Mouse (Mus musculus) embryonic fibroblast, embryonic 13.5 days (primary cell): ENCODE data around the gene Plekha7. TPM values are rescaled to one million over a fixed set of nuclear protein-coding genes. Genes with fewer than 3 reads are reported as not detected.

ENCODE experiments used
- H3K27ac ChIP-seq: 2 replicates; pipeline ENCODE4 v1.5.1; 2012; ENCODE audit warnings: low read length, control low read depth, inconsistent platforms; ENCODE audit not compliant: insufficient read depth
- H3K4me1 ChIP-seq: 2 replicates; pipeline ENCODE4 v1.6.1; 2011; ENCODE audit warnings: low read length; ENCODE audit not compliant: control insufficient read depth, insufficient read depth
- H3K4me3 ChIP-seq: 2 replicates; pipeline ENCODE4 v1.5.1; 2011; ENCODE audit warnings: mild to moderate bottlenecking, control low read depth, low read length; ENCODE audit not compliant: insufficient read depth
- CTCF ChIP-seq: IDR thresholded peaks from 2 replicates; pipeline ENCODE4 v1.5.1; 2011; ENCODE audit warnings: mild to moderate bottlenecking, control low read depth, low read length, moderate library complexity, borderline replicate concordance; ENCODE audit not compliant: insufficient read depth
- POLR2A ChIP-seq: IDR thresholded peaks from 2 replicates; pipeline ENCODE4 v1.6.1; 2011; ENCODE audit warnings: low read depth, mild to moderate bottlenecking, control low read depth, low read length, moderate library complexity
- polyA plus RNA-seq: library from polyadenylated mRNA; stranded (reverse); fragments of >200 nt; gene quantifications from 2 replicates; pipeline ENCODE4 v1.2.4, GENCODE M21; 2011; ENCODE audit warnings: low read depth; ENCODE audit not compliant: missing spikeins, insufficient read length

Plekha7 gene
- polyA plus RNA-seq, 1 experiment = 5.8 TPM

GRCm38 (mm10) chr7:116241601-116242000 is 66.6 kb downstream of the Plekha7 start:
- no peak for TF ChIP-seq POLR2A
- TF ChIP-seq CTCF = no peak
- no peak overlapping the region for H3K4me3 ChIP-seq
- H3K27ac ChIP-seq = no peak overlapping the region
- no peaks in the 10 kb centered on the region; the same call in 1 of the 2 replicates for H3K4me1 ChIP-seq

GRCm38 (mm10) chr7:116240791-116241474 is 67.2 kb downstream of the Plekha7 start:
- H3K27ac ChIP-seq = no peak overlapping the region
- TF ChIP-seq POLR2A (no peak), CTCF (no peak)
- H3K4me1 ChIP-seq = no peaks in the 10 kb centered on the region; the same call in 1 of the 2 replicates
- no peak overlapping the region for H3K4me3 ChIP-seq

DNA sequence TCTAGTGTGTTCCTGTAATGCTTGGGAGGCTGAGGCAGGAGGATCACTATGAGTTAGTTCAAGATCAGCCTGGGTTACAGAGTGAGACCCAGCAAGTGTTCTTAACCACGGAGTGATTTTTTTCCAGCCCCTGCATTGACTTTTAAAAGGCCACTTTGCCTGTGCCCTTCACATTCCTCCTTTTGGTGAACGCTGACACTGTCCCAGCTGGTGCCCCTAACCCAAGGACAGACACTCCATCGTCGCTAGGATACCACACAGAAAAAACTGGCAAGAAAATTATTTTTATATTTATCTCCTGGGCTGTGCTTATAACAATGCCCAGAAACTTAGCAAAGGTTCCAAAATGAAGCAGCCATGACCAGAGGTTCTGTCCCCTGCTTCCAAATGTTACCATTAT is 67.8 kb downstream of the Plekha7 start:
- H3K27ac ChIP-seq = no peak overlapping the region
- TF ChIP-seq POLR2A = no peak
- no peak overlapping the region for H3K4me3 ChIP-seq
- no peaks in the 10 kb centered on the region for H3K4me1 ChIP-seq

- Histone ChIP-seq H3K4me3 (no peak overlapping the region), H3K27ac (no peak overlapping the region), H3K4me1 (no peaks in the 10 kb centered on the region)
- TF ChIP-seq CTCF = no peak
- no peak for TF ChIP-seq POLR2A
Measured at GRCm38 (mm10) chr7:116238320-116238719, 69.9 kb downstream of the Plekha7 start.

GRCm38 (mm10) chr7:116237157-116237981 is 70.8 kb downstream of the Plekha7 start:
- Histone ChIP-seq H3K27ac (no peak overlapping the region), H3K4me3 (peak overlapping the region; percentile 5; the same call in 1 of the 2 replicates), H3K4me1 (no peaks in the 10 kb centered on the region)
- no peak for TF ChIP-seq CTCF
- no peak for TF ChIP-seq POLR2A

DNA sequence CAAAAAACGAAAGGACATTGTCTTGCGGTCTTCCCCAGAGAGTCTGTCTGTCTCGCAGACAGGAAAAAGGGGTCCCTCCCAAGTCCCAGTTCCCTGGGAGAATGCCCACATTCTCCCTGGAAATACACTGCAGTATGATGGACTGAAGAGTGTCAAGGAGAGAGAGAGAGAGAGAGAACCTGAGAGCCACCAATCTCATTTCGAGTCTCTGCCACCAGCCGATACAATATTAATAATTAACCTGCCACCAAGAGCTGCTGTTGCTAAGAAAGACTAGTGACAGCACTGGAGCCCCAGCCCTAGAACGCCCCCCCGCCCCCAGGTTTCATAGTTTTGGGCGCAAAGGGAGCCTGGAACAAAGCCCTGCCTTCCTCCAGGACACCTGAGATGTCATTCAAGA is 71.6 kb downstream of the Plekha7 start:
- Histone ChIP-seq H3K4me1 (no peaks in the 10 kb centered on the region), H3K27ac (no peak overlapping the region), H3K4me3 (no peak overlapping the region)
- TF ChIP-seq CTCF (no peak), POLR2A (no peak)

GRCm38 (mm10) chr7:116234287-116234806 is 73.8 kb downstream of the Plekha7 start:
- no peak overlapping the region for H3K4me3 ChIP-seq
- no peaks in the 10 kb centered on the region for H3K4me1 ChIP-seq
- H3K27ac ChIP-seq = no peak overlapping the region
- TF ChIP-seq CTCF (no peak), POLR2A (no peak)

GRCm38 (mm10) chr7:116230811-116231609 is 77.2 kb downstream of the Plekha7 start:
- no peak for TF ChIP-seq POLR2A
- no peak for TF ChIP-seq CTCF
- H3K4me3 ChIP-seq = no peak overlapping the region

GRCm38 (mm10) chr7:116226877-116227282 is 81.3 kb downstream of the Plekha7 start:
- Histone ChIP-seq H3K4me3 (no peak overlapping the region), H3K4me1 (no peaks in the 10 kb centered on the region), H3K27ac (no peak overlapping the region)
- no peak for TF ChIP-seq CTCF
- TF ChIP-seq POLR2A = no peak

More at GRCm38 (mm10) chr7:116230811-116231609, 77.2 kb downstream of the Plekha7 start:
- no peaks in the 10 kb centered on the region for H3K4me1 ChIP-seq
- no peak overlapping the region for H3K27ac ChIP-seq
